Mouse (Mus musculus) embryo, embryonic 10.5 days (tissue): ENCODE measurements around the gene Pgpep1l.
"Not testable (repeated sequence)": the region's sequence is repeated elsewhere in the genome, so short reads cannot be mapped to it uniquely, and the experiment has no call there.

Experiments used
- DNase-seq: peaks from one replicate; pipeline ENCODE4 v3.0.0-alpha.2; 2015; ENCODE audit warnings: low spot score

The Pgpep1l gene

DNA sequence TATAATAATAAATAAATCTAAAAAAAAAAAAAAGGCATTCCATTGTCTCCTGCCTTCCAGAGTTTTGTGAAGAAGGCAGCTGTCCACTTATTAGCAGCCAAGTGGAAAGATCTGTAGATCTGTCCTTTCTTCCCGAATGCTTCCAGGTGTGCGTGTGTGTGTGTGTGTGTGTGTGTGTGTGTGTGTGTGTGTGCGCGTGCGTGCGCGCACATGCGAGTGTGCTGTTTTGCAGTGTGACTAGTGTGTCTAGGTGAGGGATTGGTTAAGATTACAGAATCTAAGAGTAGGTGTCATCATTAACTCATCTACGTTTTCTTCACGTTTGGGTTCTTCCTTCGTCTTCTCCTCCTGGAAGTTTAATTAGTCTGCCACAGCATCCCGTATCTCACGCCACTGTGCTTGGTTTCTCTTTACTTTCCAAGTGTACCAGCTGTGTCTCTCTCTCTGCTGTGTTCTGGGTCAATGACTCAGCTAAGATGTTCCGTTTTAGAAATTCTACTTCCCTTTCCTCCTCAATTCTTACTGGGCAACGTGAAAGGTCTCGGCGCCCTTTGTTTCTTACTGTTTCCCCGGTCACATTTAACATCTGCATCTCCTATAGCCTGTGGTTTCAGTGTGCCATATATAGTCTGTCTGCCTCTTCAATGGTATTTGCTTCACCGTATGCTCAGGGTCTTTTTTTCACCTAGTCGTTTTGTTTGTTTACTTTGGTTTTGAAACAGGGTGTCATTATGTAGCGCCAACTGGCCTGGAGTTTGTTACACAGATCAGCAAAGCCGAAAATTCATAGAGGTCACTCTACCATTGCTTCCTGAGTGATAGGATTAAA is 18.5 kb upstream of the Pgpep1l start:
- DNase-seq = no peak

DNA sequence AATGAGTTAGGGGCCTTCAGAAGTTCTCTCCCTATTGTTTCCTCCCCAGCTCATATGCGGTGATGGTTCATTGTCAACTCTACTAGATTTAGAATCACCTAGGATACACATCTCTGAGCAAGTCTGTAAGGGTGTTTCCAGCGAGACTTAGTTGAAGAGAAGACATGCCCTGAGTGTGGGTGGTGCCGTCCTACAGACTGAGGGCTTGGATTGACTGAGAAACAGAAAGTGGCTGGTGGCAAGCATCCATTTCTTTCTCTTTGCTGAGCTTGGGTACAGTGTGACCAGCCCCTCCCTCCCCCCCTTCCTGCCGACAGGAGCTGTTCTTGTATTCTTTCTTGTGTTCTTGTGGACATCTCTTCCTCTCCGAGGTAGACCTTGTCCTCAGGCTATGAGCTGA is 17.3 kb upstream of the Pgpep1l start:
- DNase-seq = no peak

DNA sequence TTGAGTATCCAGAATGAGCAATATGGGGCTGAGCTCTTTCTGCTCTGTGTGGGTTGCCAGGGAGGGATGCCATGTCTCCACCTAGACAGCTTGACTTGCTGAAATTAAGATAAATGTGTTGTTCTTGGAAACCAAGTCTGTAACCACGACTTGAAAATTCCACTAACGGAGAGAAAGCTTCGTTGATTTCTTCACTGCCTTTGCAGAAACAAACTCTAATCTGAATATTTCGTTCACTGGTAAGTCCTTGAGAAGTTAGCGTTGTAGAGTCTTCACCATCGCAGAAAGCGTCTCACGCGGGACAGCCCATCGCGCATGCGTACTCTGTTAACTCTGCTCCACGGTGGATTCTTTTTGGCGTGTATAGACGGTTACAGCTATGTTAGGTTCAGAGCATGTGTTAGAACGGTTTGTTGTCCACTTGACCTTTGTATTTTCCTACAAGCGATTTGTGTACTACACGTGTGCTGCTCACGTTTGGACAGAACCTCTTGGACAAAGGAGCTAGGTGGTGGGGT is 16.4 kb upstream of the Pgpep1l start:
- no peak for DNase-seq

DNA sequence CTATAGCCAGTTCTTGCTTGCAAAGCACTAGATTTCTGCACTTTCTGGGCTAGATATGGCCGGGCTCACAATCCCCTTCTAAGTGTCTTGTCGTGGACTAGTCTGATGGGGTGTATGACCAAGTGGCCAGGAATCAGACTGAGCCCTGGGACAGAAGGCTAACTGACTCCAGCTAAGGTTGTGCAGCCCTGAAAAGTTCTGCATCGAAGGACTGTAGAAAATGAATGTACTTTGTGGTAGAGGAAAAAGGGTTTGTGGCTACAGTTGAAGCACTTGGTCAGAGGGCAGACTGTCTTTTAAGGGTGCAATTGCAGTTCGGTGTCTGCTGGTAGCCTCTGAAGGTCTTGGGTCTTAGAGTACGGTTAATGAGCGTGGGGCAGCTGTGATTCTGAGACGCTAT is 15.4 kb upstream of the Pgpep1l start:
- no peak for DNase-seq

DNA sequence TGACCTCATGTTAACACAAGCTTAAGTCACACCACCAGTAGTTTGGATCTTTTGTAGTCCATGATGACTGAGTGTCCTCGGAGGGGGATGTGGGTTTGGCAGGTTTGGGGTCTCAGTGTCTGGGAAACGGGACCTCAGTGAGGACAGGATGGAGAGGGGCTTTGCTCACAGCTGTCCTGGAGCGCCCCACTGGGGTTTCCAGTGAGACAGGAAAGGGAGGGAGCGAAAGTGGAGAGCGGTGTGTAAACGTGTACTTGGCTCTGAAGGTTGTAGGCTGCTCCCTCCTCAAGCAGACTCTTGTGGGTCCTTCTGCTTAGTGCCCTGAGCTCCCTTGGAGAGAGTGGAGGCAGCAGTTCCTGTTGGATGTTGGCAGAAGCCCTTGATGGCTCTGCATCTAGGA is 14.9 kb upstream of the Pgpep1l start:
- no peak for DNase-seq

DNA sequence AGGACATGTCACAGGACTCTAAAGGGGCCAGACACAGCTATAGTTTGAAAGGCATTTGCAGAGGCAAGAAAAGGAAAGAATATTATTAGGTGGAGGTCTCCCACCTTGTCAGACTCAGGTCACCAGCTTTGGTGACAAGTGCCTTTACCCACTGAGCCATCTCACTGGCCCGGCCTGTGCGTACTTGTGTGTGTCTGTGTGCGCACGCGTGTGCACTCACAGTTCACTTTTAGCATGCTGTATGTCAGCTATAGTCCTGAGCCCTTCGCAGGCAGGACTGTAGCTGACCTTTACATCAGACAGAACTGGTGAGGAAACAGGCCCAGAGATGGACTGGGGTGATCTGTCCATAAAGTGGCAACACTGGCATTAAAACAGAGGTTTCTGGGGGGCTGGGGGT is 14.4 kb upstream of the Pgpep1l start:
- DNase-seq = no peak

DNA sequence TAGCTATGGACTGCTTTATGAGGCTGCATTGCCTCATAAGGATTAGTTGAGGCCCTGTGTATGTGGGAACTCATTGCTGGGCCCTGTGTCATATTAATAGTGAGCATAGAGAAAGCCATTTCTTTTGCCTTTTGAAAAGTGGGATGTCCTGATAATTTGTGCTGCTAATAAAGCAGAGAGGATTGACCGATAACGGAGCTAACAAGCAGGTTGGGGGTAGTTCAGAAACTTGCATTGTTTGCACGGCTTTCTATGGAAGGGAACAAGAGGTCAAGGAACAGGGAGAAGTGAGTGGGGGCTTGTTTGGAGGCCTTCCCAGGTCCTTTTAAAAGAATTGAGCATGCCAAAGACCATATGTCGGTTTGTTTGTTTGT is 13.9 kb upstream of the Pgpep1l start:
- no peak for DNase-seq

DNA sequence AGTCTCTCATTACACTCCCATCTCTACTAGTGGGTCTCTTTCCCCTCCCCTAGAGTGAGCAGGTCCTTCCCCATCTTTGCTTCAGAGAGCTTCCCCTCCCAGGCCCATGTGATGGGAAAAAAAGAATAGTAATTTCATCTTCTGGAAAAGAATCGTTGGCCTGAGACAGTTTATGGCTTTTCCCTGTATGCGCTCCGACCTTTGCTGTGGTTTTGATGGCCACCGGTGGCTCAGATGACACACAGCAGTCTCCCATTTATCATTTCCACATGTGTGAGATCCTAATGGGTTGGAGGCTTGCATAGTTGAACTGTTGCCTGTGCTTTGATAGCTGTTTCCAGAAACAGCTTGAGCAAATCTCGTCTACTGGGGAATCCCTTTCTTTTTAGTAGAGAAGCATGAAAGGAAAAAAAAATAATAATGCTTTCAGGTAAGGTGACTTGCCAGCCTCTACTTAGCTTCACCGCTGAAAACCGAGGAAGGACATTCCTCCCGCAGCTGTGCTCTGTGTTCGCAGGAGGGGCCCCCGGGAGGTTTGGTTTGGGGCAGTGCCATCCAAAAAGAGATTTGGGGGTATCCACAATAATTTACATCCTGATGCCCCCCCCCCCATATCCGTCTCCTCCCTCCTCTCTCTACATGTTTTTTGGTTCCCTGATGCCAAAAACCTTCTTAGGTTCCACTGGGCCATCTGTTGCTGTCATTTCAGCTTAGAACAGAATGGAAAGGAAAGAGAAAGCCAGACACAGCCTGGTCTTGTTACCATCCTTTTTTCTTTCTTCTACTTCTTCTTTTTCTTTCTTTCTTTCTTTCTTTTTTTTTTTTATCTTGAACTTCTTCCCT is 13.2 kb upstream of the Pgpep1l start:
- DNase-seq = peak; percentile 67

DNA sequence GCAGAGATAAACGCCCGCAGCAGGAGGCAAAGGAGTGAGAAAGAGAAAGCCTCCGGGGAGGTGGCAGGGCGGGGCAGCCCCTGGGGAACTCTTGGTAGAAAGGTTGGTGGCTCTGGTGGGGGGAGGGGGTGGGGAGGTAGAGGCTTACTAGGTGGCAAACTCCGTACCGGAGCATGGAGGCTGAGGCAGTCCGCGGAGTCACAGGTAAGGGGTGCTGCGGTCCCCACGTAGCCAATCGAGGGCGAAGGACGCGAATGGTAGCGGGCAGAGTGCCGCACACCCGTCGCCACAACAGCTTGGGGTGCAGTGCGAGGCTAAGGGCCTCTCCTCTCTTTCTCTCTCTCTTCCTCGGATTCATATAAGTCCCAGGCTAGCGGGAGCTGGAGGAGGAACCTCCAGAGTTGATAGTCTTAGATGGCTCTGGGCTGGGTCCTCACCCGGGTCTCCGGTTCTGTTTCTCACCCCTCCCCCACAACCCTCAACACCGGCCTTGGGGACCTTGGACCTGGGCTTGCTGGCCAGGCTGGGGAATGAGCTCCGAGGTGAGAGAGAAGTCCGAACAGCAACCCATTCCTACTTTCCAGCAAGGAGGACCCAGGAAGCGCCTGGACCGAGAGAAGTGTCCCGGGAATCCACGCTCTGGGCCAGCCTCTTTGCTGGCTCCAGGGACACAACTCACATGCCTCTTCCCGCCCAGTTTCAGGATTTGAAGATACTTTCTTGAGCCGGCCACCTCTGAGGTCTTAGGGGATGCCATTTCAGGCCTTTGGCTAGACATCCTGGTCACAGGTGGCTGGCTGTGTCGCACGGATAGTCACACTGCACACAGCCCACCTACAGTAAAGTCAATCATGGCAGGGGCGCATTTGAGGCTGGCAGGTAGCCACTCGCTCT is 12.1 kb upstream of the Pgpep1l start:
- peak; percentile 42 for DNase-seq

DNA sequence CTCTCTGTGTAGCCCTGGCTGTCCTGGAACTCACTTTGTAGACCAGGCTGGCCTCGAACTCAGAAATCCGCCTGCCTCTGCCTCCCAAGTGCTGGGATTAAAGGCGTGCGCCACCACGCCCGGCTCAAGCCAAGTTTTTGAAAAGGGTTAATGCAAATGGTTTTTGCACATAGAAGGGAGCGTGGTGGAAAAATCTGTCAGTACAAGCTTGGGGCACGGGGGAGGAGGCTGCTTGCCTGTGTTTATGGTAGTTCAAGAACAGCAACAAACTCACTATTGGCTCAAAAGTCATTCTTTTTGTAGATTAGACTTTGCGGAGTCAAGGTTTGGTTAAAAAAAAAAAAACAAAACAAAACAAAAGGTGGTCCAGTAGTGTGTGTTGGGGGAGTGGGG is 11.4 kb upstream of the Pgpep1l start:
- not testable (repeated sequence) for DNase-seq

DNA sequence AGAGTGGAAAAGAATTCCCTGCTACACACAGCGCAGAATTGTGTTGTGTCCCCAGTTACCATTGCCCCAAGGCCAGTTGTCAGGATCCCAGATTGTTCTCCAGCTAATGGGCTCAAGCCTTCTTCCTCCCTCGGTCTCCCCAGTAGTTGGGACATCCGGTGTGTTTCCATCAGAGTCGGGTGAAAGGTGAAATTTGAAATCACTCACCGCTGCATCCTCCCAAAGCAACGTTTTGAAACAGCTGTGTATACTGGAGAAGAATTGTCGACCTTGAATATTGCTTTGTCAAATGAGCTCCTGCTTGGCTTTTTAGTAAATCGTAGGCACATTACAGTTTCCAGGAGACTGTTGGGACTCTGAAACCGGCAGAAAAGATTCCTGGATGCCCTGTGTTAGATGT is 10.9 kb upstream of the Pgpep1l start:
- peak; percentile 13 for DNase-seq

DNA sequence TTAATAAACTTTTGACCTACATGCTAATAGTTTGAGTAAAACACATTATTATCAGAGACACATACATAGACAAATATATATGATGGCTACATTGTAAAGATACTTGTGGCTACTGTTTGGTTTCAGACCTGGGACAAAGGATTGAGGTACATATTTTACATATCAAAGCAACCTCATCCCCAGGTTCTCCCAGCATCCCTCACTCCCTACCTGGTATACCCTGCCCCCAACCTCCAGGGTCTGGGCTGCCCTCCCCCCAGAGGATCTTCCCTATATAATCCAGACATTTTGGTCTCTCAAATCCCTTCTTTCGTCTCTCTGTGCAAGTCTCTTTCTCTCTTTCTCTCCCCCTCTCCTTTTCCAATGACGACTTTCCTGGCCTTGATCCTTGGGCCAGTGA is 10.2 kb upstream of the Pgpep1l start:
- no peak for DNase-seq

DNA sequence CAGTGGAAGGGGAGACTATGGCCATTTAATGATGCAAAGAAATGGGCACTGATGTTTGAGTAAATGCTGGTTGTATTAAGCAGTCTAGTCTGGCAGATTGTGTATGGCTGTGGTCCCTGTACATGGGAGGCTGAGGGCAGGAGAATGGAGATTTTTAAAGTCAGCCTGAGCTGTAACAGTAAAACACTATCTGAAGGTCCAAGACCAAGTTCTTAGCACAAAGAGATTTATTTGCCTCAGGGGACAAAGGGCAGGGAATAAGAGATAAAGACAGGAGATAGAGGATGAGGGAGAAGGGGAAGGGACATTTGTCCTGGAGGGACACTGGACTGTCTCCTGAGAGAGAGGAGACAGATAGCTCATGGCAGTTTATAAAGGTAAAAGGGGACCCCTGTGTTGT is 9.5 kb upstream of the Pgpep1l start, which contains the start of gene Fam169b:
TSS of gene Fam169b (plus strand) at position 325 of the 400 bp plus-strand sequence.
- no peak for DNase-seq

DNA sequence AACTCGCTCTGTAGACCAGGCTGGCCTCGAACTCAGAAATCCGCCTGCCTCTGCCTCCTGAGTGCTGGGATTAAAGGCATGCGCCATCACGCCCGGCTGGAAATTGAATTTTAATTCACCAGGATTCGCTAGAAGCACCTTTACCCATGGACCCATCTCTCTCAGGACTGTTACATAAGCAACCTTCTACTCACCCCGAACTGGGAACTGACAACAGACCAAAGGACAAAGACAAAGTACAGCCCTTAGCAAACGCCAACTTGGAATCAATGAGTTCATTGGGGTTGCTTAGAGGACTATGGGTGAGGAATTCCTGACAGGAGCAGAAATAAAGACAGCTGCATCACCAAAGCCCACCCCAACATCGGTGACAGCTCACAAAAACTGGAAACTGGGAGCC is 8.6 kb upstream of the Pgpep1l start:
- no peak for DNase-seq

DNA sequence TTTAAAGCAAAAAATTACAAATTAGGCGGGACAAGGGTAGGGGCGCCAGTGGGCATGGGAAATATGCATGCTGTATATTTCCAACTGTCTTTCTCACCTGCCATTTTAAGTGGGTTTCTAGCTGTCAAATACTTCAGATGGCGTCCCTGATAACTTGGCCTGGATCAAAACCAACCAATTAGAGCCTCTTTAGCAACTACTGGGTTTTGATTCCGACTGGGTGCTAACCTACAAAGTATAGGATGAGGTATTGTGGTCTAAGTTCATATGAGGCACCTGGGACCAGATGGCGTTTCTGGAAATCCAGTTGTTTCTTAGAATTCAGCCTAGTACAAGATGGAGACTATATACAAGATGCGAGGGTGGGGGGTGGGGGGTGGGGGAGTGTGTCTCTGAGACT is 7.8 kb upstream of the Pgpep1l start:
- no peak for DNase-seq

DNA sequence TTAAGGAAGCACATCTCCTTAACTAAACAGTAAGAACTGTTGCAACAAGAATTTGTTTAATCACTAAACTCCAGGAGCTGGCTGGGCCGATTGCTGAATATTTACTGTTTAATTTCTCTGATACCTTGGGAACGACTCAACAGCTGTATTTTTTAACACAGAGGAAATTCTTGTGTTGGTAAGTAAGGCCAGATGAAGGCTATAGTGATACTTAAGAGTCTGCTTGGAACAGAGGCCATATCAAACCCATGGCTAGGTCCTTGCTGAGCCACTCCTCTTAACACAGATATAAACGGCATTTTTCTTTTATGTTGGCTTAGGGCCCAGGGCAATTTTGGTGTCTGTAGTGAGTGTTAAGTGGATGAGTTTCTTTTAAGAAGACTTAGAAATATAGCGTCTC is 6.5 kb upstream of the Pgpep1l start:
- no peak for DNase-seq

DNA sequence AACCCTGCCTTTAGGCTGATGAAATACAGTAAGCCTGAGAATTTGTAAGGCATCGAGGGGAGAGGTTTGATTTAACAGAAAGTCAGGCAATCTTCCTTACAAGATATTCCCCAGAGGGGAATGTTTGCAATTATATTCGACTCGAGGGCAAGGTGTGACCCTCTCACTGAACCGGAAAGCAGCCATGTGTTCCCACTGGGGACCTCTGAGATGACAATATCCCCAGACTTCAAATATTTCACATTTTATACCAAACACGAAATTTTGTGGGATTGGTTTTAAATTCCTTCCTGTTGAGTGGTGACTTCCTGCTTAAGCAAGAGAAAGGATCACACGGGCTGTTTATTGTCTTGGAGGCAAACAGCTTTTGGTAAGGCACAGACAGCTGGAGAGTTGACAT is 2.7 kb upstream of the Pgpep1l start:
- DNase-seq = peak; percentile 56

DNA sequence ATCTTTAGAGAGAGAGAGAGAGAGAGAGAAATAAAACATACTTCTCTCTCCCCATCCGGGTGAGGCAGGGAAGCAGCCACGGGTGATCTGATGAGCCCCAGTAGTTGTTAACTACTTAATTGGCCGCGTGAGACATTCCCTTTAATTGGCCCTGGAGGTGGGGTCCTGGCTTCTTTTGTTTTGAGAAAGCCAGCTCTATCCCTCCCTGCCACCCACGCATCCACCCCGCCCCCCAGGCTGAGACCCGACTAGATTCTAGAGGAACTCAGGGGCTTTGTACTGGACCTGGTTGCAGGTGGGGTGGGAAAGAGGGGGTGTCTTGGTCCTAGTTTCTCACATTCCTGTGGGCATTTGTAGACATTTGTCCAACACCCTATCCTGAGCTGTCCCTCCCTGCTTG is 1.4 kb upstream of the Pgpep1l start:
- DNase-seq = no peak

DNA sequence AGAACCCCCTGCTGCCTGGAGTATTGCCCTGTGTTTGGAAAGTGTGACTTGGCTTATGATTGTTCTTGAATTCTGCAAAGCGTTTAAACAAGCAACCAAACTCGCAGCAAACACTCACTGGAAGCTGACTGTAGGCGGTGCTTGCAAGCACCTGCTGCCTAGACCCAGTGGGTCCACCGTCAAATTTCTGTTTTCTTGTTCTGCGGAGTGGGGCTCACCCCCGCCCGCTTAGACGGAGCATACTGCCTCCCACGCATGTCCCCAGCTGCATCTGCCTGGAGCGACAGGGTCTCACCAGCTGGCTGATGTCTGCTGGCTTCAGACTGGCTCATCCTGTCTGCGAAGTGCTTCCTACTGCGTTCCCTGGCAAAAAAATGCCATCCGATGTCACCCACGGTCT is 498 bp upstream of the Pgpep1l start:
- DNase-seq = peak; percentile 16

DNA sequence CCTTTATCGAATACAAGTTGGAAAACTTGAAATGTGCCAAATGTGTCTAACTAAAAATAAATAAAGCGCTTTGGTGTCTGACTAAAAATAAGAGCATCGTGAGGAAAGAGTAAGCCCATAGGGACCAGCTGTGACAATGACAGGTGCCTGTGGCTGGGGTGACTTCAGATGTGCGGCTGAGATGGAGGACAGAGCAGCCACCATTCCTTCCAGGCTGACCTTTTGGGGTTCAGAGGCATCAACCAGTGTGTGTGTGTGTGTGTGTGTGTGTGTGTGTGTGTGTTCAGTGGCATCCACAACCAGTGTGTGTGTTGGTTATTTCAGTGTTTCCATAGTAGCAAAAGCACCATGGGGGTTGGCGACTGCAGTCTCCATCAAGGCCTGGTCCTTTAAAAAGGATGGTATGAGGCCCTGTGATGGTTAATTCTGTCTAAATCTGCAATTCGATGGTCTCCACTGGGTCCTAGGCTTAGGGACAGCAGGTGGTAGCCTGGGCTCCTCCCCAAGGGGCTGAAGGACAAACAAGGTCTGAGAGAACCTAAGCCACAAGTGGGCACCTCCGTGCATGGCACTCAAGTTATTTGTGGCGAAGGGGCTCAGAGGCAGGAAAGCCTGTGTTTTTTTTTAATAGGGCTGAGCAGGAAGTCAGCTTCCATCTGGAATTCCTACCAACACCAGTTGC is 546 bp downstream of the Pgpep1l start:
- DNase-seq = no peak

DNA sequence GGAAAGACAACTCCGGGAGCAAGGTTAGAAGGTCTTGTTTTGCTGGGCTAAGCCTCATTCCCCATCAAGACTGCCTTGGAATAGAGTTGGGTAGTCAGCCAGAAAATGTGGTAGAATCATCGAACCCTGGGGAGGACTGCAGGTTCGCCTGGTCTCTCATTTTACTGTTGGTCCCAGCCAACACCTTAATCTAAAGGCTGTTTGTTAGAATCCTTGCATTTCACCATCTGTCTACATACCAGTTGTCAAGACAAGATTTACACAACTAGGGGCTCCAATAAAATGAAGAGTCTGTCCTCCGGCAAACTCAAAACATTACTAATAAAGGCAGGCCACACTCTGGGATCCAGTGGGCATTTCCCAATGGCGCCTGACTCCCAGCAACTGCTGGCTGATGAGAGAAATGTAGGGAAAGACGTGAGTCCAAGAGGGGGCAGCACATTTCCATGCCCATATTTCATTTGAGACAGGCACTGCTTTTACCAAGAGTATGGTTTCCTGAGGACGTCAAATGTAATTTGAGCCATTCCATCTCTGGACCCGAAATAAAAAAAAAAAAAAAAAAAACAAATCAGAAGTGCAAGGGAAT is 1.3 kb downstream of the Pgpep1l start:
- DNase-seq = peak; percentile 56
